Mouse (Mus musculus): ENCODE data around the gene Gm21985. TPM values are rescaled to one million over a fixed set of nuclear protein-coding genes. Genes with fewer than 3 reads are reported as not detected.

Gene Gm21985
- polyA plus RNA-seq, 1 experiment from 2014 or later, result not detected

DNA sequence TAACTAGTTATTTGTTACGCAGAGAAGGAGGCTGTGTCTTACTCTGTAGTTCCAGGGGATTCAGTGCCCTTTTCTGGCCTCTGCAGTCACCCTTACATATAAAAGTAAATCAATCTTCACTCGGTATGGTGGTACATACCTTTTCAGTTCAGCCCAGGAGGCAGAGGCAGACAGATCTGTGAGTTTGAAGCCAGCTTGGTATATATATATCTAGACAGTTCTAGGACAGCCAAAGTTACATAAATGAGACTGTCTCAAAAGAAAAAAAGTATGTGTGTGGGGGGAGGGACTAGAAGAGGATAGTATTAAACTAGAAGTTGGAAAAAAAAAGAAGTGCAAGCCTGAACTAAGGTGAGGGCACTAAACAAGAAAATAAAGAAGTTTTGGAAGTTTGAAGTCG, 82.1 kb downstream of the Gm21985 start:
- Histone ChIP-seq H3K27ac (replicated peaks) (no peak overlapping the region), H3K4me1 (replicated peaks) (no peaks in the 10 kb centered on the region), H3K36me3 (peaks cover 49% of the 10 kb centered on the region), H3K9me3 (no peaks in the 10 kb centered on the region), H3K4me3 (no peak overlapping the region), H3K27me3 (no peaks in the 10 kb centered on the region), H3K9ac (no peak overlapping the region), H3K4me2 (no peak overlapping the region)
- 94% methylated on average over 3 of the region's 3 CpGs for WGBS
- ATAC-seq (ENCODE audit: low FRiP score, low read depth), result no peak

DNA sequence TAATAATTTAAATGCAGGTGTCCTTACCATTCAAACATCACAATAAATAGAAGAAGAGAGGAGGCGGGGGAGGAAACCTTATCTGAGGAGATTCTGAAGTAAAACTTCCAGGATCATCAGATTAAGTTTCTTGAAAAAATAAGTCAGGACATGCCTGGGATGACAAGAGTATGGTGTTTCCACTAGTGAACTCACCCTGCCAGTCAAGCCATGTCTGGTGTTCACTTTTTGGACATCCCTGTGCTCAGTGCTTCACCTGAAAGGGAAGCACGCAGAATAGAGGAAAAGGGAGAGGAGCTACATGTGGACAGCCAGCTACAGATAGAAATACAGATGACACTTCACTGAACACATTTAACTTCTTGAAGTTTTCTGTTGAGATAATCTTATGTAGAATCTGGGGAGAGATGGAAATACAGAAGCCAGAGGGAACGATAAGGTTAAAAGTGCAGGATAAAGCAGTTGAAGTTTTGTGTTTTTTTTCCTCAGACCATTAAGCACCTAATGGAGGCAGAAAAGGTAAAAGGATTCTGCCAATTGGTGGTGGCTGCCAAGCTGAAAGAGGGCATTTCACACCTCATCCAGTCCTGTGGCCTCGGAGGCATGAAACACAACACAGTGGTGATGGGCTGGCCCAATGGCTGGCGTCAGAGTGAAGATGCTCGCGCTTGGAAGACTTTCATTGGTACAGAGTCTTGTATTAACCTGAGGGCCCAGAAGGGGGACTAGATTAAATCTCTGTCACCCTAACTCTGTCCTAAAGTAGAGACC, 87.8 kb downstream of the Gm21985 start:
- Histone ChIP-seq H3K27ac (replicated peaks) (no peak overlapping the region), H3K27me3 (no peaks in the 10 kb centered on the region), H3K9ac (no peak overlapping the region), H3K4me3 (no peak overlapping the region), H3K4me2 (no peak overlapping the region), H3K9me3 (no peaks in the 10 kb centered on the region), H3K36me3 (peaks cover 81% of the 10 kb centered on the region), H3K4me1 (replicated peaks) (no peaks in the 10 kb centered on the region)
- 91% methylated on average over 7 of the region's 7 CpGs for whole genome bisulfite sequencing
- ATAC-seq (ENCODE audit: low FRiP score, low read depth), result no peak

DNA sequence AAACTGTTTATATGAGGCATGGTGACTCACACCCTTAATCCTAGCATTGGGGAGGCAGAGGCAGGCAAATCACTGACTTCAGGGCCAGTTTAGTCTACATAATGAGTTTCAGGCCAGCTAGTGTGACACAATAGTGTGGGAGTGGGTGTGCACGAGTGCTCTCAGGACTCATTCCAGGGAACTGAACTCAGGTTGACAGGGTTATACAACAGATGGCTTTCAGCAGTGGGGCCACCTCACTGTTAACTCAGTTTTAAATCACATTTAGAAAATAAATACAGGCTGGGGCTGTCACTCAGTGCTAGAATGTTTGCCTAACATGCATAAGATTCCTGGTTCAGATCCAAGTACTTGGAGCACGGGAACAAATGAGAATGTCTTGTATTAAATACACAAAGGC, 93.5 kb downstream of the Gm21985 start:
- 86% methylated on average over 2 of the region's 2 CpGs for WGBS

DNA sequence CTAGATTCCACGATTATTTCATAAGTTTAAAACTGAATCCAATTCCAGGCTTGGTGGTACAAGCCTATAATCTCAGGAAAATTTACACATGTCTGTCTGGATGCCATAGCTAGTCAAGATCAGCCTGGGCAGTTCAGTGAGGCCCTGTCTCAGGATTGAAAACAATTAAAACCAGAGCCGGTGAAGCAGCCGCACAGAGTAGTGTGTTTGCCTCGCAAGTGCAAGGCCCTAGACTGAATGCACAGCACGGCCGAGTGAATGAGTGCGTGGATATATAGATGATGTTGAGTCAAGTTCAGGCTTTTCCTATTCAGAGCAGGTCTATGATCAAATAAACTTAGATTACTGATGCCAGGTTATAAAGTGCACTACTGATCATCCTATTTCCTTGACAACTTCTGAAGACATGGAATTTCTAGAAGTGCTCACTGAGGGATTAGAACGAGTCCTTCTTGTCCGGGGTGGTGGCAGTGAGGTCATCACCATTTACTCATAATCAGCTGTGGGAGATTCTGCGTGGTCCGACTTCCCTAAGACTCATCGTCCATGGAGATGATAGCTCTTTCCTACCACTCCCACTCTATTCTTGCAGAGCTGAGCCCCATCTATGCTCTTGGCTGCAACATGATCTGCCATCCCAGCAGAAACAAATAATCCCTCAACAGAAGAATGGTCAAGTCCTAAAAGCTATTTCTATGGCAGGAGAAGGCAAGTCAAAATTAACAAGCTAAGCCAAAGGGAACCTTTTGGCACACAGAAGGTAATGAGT, 94.1 kb downstream of the Gm21985 start:
- 91% methylated on average over 12 of the region's 12 CpGs for WGBS
- Histone ChIP-seq H3K4me3 (no peak overlapping the region), H3K36me3 (peaks cover 88% of the 10 kb centered on the region), H3K9me3 (no peaks in the 10 kb centered on the region), H3K9ac (no peak overlapping the region), H3K27me3 (no peaks in the 10 kb centered on the region), H3K4me2 (no peak overlapping the region), H3K27ac (replicated peaks) (no peak overlapping the region), H3K4me1 (replicated peaks) (no peaks in the 10 kb centered on the region)
- ATAC-seq (ENCODE audit: low FRiP score, low read depth), result no peak

More for the DNA sequence above, 93.5 kb downstream of the Gm21985 start:
- Histone ChIP-seq H3K36me3 (peaks cover 90% of the 10 kb centered on the region), H3K4me1 (replicated peaks) (no peaks in the 10 kb centered on the region), H3K27ac (replicated peaks) (no peak overlapping the region), H3K9ac (no peak overlapping the region), H3K4me3 (no peak overlapping the region), H3K4me2 (no peak overlapping the region), H3K9me3 (no peaks in the 10 kb centered on the region), H3K27me3 (no peaks in the 10 kb centered on the region)
- no peak for ATAC-seq (ENCODE audit: low FRiP score, low read depth)

DNA sequence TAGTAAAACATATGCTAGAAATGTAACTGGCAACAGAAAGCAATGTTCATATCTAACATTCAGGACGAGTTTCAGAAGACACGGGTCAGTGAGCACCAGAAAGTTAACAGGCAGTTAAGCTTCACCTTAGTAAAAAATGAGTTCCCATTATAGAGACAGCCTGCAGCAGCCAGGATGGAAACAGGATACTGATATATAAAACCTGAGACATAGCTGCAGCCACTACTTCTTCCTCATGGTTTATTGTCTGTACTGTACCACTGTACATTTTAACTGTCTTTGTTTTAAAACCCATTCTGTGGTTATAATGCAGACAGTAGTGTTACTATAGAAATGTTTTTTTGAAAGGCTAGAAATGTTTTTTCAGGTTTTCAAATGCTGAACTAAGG, 94.7 kb downstream of the Gm21985 start:
- no peak overlapping the region for H3K27ac ChIP-seq (replicated peaks)
- 81% methylated on average over 2 of the region's 2 CpGs for WGBS

DNA sequence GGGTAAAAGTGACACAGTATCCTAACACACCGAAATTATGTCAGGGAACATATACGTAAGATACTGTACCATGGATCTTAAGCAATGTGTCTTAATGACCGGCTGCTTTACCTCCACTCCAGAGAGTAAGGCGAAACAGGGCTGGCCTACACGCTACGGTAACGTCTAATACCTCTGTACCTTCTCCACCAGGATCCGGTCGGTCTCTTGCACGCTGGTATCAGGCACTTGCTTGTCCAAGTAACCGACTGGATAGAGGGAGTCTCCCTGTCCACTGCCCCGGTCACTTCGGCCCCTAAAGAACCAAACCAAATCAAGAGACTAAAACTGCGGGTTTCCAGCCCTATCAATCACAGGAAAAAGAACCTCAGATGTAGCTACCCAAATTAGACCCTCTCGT, 101.1 kb downstream of the Gm21985 start:
- Histone ChIP-seq H3K36me3 (peaks cover 20% of the 10 kb centered on the region), H3K9me3 (no peaks in the 10 kb centered on the region), H3K27me3 (no peaks in the 10 kb centered on the region), H3K27ac (replicated peaks) (no peak overlapping the region), H3K9ac (peak overlapping the region; percentile 75), H3K4me3 (peak overlapping the region; percentile 90), H3K4me1 (replicated peaks) (peaks cover 20% of the 10 kb centered on the region), H3K4me2 (peak overlapping the region; percentile 86)
- 20% methylated on average over 15 of the region's 15 CpGs for WGBS
- peak; percentile 57 for ATAC-seq (ENCODE audit: low FRiP score, low read depth)

More for the DNA sequence above, 94.7 kb downstream of the Gm21985 start:
- H3K4me1 ChIP-seq (replicated peaks), result no peaks in the 10 kb centered on the region
- H3K4me2 ChIP-seq, result no peak overlapping the region
- H3K27me3 ChIP-seq, result no peaks in the 10 kb centered on the region
- H3K4me3 ChIP-seq, result no peak overlapping the region
- ATAC-seq (ENCODE audit: low FRiP score, low read depth), result no peak
- H3K9ac ChIP-seq, result no peak overlapping the region
- H3K9me3 ChIP-seq, result no peaks in the 10 kb centered on the region
- H3K36me3 ChIP-seq, result peaks cover 82% of the 10 kb centered on the region

DNA sequence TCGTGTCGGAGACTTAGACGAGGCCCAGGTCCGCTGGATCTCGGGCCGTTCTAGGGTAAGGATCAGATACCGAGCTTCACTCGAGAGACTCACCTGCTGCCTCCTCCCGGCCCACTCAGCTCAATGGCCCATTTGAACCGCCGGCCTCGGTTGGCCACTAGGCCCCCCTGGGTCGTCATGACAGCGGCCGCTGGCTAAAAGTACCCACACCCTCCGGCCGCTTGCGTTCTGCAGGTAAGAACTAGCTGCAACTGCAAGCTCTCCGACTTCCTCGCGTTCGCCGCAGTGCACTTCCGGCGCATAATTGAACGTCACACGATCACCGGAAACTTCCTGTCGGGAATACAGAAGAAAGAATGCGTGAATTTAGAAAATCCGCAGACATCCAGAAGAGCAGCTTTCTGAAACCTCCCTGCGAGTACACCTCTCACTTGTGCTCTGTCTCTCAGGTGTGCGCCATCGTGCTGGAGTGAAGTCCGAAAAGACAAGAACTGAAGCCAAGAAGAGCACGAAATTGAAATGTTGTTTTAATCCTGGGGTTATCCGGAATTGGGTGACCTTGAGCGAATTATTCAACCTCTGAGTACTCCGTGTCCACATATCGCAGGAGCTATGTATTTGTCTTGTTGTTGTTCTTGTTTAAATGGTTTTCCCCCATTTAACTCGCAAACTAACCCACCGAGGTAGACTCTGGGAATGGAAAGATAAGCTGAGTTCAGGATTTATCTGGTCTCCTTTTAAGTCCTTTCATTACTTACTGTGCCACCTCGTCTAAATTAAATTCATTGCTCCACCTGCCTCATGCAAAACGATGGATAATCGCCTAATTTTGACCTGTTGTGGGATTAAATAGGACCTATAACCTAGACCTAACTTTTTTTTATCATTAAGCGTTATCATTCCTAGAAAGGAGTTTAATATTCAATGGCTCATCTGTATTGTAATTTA, 101.9 kb downstream of the Gm21985 start, which contains the start of gene Emc4:
Gene Emc4, minus strand, starts transcription at position 302 of the 948 bp plus-strand sequence.
- peak within 1 kb of the TSS; percentile 90 for H3K4me3 ChIP-seq

DNA sequence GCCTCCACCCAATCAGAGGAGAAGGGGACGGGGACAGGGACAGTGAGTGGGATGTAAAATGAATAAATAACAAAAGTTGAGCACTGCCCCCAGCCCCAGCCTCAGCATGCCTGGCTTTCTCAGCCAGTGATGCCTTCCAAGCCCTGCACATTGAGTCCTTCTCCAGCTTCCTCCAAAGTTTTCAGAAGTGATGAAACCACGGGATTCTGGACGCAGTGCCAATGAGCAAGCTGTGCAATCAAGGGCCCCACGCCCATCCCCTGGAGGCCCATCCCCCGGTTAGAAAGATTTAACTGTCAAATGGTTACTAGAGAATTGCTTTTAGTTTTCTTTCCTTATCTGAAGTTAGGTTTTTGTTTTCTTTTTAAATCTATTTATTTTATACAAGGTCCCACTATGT, 103.8 kb downstream of the Gm21985 start:
- Histone ChIP-seq H3K36me3 (no peaks in the 10 kb centered on the region), H3K27ac (replicated peaks) (no peak overlapping the region), H3K9me3 (no peaks in the 10 kb centered on the region), H3K4me3 (no peak overlapping the region), H3K27me3 (0 out of 2 replicates have a peak, but pooled peaks cover 5% of the 10 kb centered on the region), H3K9ac (no peak overlapping the region), H3K4me1 (replicated peaks) (peaks cover 20% of the 10 kb centered on the region), H3K4me2 (no peak overlapping the region)
- ATAC-seq (ENCODE audit: low FRiP score, low read depth), result no peak
- WGBS, result 71% methylated on average over 5 of the region's 5 CpGs

More for the DNA sequence above, 101.9 kb downstream of the Gm21985 start, which contains the start of gene Emc4:
- peak; percentile 92 for ATAC-seq (ENCODE audit: low FRiP score, low read depth)
- Histone ChIP-seq H3K4me1 (replicated peaks) (peaks cover 20% of the 10 kb centered on the region), H3K27ac (replicated peaks) (peak within 1 kb of the TSS; percentile 92), H3K9ac (peak within 1 kb of the TSS; percentile 75), H3K36me3 (peaks cover 16% of the 10 kb centered on the region), H3K27me3 (no peaks in the 10 kb centered on the region), H3K9me3 (no peaks in the 10 kb centered on the region), H3K4me2 (peak within 1 kb of the TSS; percentile 86)
- 2% methylated on average over 46 of the region's 46 CpGs for WGBS

DNA sequence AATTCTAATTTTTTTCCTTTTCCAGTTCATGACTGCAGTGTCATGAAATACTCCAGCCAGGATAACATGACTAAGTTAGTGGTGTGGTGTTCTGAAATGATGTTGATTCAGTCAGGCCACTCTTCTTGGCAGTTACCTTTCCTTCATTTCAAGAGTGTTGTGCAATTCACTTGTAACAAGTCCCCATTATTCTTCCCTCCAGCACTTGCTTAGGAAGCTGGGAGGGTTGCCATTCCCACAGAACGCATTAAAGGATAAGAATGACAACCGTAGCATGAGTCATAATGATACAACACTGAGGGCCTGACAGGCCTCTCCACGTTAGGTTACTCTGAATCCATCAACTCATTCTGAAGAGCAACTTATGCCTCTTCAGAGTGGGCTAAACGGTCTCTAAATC, 107.0 kb downstream of the Gm21985 start:
- no peak for ATAC-seq (ENCODE audit: low FRiP score, low read depth)
- no peaks in the 10 kb centered on the region for H3K36me3 ChIP-seq
- WGBS, result 51% methylated on average over 4 of the region's 4 CpGs
- peaks cover 7% of the 10 kb centered on the region; the same call in 1 of the 2 replicates for H3K27me3 ChIP-seq
- no peak overlapping the region for H3K4me2 ChIP-seq
- H3K4me1 ChIP-seq (replicated peaks), result peaks cover 7% of the 10 kb centered on the region; the same call in 1 of the 2 replicates
- no peak overlapping the region for H3K4me3 ChIP-seq
- H3K9ac ChIP-seq, result no peak overlapping the region
- no peaks in the 10 kb centered on the region for H3K9me3 ChIP-seq
- H3K27ac ChIP-seq (replicated peaks), result no peak overlapping the region

DNA sequence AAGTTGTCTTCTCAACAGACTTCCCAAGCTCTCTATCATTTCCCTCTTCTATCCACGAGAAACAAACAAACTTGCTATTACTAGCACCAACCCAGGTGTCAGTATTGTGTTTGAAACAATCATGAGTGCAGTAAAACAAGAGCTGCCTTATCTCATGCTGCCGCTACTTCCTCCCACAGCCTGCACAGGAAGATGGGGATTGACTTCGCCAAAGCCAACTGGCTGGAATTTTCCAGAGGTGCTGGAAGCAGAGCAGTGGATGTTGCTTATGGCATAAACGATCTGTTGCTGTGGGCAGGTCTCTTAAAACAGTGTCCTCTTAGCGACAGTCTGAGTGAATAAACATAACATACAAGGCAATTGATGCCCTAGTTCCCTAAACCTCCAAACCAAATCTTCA, 108.5 kb downstream of the Gm21985 start:
- no peak overlapping the region for H3K4me2 ChIP-seq
- no peak for ATAC-seq (ENCODE audit: low FRiP score, low read depth)
- H3K27me3 ChIP-seq, result peaks cover 7% of the 10 kb centered on the region; the same call in 1 of the 2 replicates
- H3K27ac ChIP-seq (replicated peaks), result no peak overlapping the region
- no peak overlapping the region for H3K4me3 ChIP-seq
- WGBS, result 71% methylated on average over 5 of the region's 5 CpGs
- no peak overlapping the region for H3K9ac ChIP-seq
- H3K4me1 ChIP-seq (replicated peaks), result no peaks in the 10 kb centered on the region
- H3K9me3 ChIP-seq, result no peaks in the 10 kb centered on the region
- H3K36me3 ChIP-seq, result no peaks in the 10 kb centered on the region
